Mouse (Mus musculus) stomach, postnatal 0 days (tissue): ENCODE results near the gene Recql5.

ENCODE experiments used
- CTCF ChIP-seq: IDR thresholded peaks from 2 replicates; pipeline ENCODE4 v1.5.1; 2016; ENCODE audit warnings: antibody characterized with exemption, low read depth, mild to moderate bottlenecking, moderate library complexity
- EP300 ChIP-seq: optimal IDR thresholded peaks from 2 replicates; pipeline ENCODE3; 2016; ENCODE audit warnings: antibody characterized with exemption

GRCm38 (mm10) chr11:115889159-115889558 lies 44.1 kb downstream of the Recql5 start:
- TF ChIP-seq CTCF (no peak), EP300 (no peak)
